In the genomic region with DNA sequence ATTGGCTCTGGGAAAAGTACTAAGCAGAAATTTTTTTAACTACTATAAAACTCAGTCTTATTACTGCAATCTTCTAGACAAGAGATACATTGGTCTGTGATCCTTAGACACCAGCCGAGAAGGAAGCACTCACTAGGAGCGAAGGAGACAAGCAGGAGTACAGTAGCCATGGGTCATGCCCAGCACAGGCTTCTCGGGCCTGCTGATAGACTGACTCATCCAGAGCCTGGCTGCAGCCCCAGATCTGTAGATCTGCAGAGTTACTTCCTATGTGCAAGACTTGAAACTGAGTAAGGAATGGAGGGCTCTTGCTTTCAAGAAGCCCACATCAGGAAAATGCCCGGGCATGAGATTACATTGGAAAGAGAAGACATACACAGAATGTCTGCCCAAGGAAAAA, we compare ENCODE assay signal across 14 mouse cellular contexts.
A peak's percentile ranks its signal among the peaks of the same experiment; 100 is the strongest.
DNase-seq lines count a peak whose midpoint lies in the region; ATAC-seq lines count a peak whose summit lies in the region.
"Had no signal": no experiment of that assay in that cellular context is flagged by ENCODE, and none has a peak within 500 bp of the region (broad histone marks: within the 10 kb centered on the region; RNA-seq: fewer than 3 reads in every experiment).

No protein-coding gene starts in this region.

- H3K4me3 ChIP-seq in limb, embryonic 15.5 days, result no peak overlapping the region
- no peak overlapping the region for H3K4me3 ChIP-seq in limb, embryonic 10.5 days
- H3K4me3 ChIP-seq in embryonic facial prominence, embryonic 15.5 days (replicated peaks), result no peak overlapping the region
- H3K4me3 ChIP-seq: liver, embryonic 15.5 days; megakaryocyte, embryonic 14.5 days had no signal

- no peaks in the 10 kb centered on the region for H3K9me3 ChIP-seq in limb, embryonic 15.5 days
- no peaks in the 10 kb centered on the region for H3K9me3 ChIP-seq in limb, embryonic 10.5 days (replicated peaks)
- H3K9me3 ChIP-seq in embryonic facial prominence, embryonic 15.5 days (replicated peaks), result no peaks in the 10 kb centered on the region
- H3K9me3 ChIP-seq: liver, embryonic 15.5 days; megakaryocyte, embryonic 14.5 days had no signal

- H3K4me1 ChIP-seq in limb, embryonic 15.5 days, result peaks cover 7% of the 10 kb centered on the region
- no peaks in the 10 kb centered on the region for H3K4me1 ChIP-seq in limb, embryonic 10.5 days
- H3K4me1 ChIP-seq in embryonic facial prominence, embryonic 15.5 days, result peaks cover 19% of the 10 kb centered on the region
- H3K4me1 ChIP-seq: liver, embryonic 15.5 days; megakaryocyte, embryonic 14.5 days had no signal

- H3K36me3 ChIP-seq in limb, embryonic 15.5 days, result no peaks in the 10 kb centered on the region
- no peaks in the 10 kb centered on the region for H3K36me3 ChIP-seq in limb, embryonic 10.5 days
- no peaks in the 10 kb centered on the region for H3K36me3 ChIP-seq in embryonic facial prominence, embryonic 15.5 days
- H3K36me3 ChIP-seq: liver, embryonic 15.5 days had no signal

- no peak overlapping the region for H3K4me2 ChIP-seq in limb, embryonic 15.5 days
- no peak overlapping the region for H3K4me2 ChIP-seq in embryonic facial prominence, embryonic 15.5 days (replicated peaks)
- H3K4me2 ChIP-seq: liver, embryonic 15.5 days had no signal

- 90% methylated on average over 4 of the region's 4 CpGs for WGBS in limb, embryonic 15.5 days
- WGBS in limb, embryonic 10.5 days, result 92% methylated on average over 4 of the region's 4 CpGs
- WGBS in embryonic facial prominence, embryonic 15.5 days, result 83% methylated on average over 4 of the region's 4 CpGs

- H3K27me3 ChIP-seq in limb, embryonic 15.5 days, result no peaks in the 10 kb centered on the region
- H3K27me3 ChIP-seq in limb, embryonic 10.5 days (ENCODE audit: low read depth, poor library complexity, severe bottlenecking), result no peaks in the 10 kb centered on the region
- no peaks in the 10 kb centered on the region for H3K27me3 ChIP-seq in embryonic facial prominence, embryonic 15.5 days
- H3K27me3 ChIP-seq: liver, embryonic 15.5 days; megakaryocyte, embryonic 14.5 days; Patski had no signal

- no peak for DNase-seq in cerebellum, postnatal 4 days (ENCODE audit: low spot score in 2 of 2)
- no peak for DNase-seq in limb, embryonic 10.5 days (ENCODE audit: low spot score)
- peak; percentile 26 to 45 for DNase-seq in adrenal gland, postnatal 36 days
- DNase-seq in spleen, postnatal 4 days (ENCODE audit: low spot score in 2 of 2), result no peak
- DNase-seq: kidney, postnatal 4 days had no signal

- H3K9ac ChIP-seq in limb, embryonic 15.5 days, result no peak overlapping the region
- H3K9ac ChIP-seq in embryonic facial prominence, embryonic 15.5 days, result no peak overlapping the region
- H3K9ac ChIP-seq: liver, embryonic 15.5 days had no signal

- peak; percentile 56; the same call in 1 of the 2 replicates for ATAC-seq in cerebellum, adult (ENCODE audit: insufficient number of reproducible peaks, low FRiP score, low TSS enrichment)
- ATAC-seq in limb, embryonic 15.5 days (ENCODE audit: insufficient number of reproducible peaks, low FRiP score, low TSS enrichment, low read depth), result no peak
- no peak for ATAC-seq in embryonic facial prominence, embryonic 15.5 days (ENCODE audit: insufficient number of reproducible peaks, low FRiP score, low TSS enrichment, low read depth)
- ATAC-seq in erythroblast, adult 5-6 weeks (replicated peaks; ENCODE audit: low FRiP score, poor library complexity, severe bottlenecking), result no peak
- ATAC-seq: intestine, embryonic 16.5 days; Patski had no signal

- H3K27ac ChIP-seq in limb, embryonic 15.5 days, result 0 out of 2 replicates have a peak overlapping the region, but pooled peaks have one; percentile 35
- no peak overlapping the region for H3K27ac ChIP-seq in limb, embryonic 10.5 days
- peak overlapping the region; percentile 30; the same call in 1 of the 2 replicates for H3K27ac ChIP-seq in embryonic facial prominence, embryonic 15.5 days (replicated peaks)
- H3K27ac ChIP-seq: liver, embryonic 15.5 days; stomach, postnatal 0 days had no signal

Comparison
In these comparisons a context has a peak if more than half of its experiments do, and no peak if none do; other contexts are left out.
1. DNase-seq: peak in adrenal gland, postnatal 36 days (2 of 2); none in cerebellum, postnatal 4 days (0 of 2), limb, embryonic 10.5 days (single experiment) and spleen, postnatal 4 days (0 of 2).